Mouse (Mus musculus) olfactory bulb, adult 2 months (tissue): ENCODE data around the gene Mrps34. TPM values are rescaled to one million over a fixed set of nuclear protein-coding genes. Genes with fewer than 3 reads are reported as not detected.

Experiments
- H3K27ac ChIP-seq: fragments of 200-500 bp; 2 replicates; pipeline ENCODE4 v1.5.1; 2012; ENCODE audit warnings: low read depth, low read length; ENCODE audit not compliant: insufficient read depth
- H3K4me1 ChIP-seq: fragments of 200-500 bp; 2 replicates; pipeline ENCODE4 v1.6.1; 2012; ENCODE audit warnings: low read length; ENCODE audit not compliant: control insufficient read depth, insufficient read depth
- H3K4me3 ChIP-seq: fragments of 200-500 bp; 2 replicates; pipeline ENCODE4 v1.5.1; 2012; ENCODE audit warnings: mild to moderate bottlenecking, low read depth, low read length, moderate library complexity; ENCODE audit not compliant: insufficient read depth
- CTCF ChIP-seq: fragments of 200-500 bp; IDR thresholded peaks from 2 replicates; pipeline ENCODE4 v1.5.1; 2012; ENCODE audit warnings: low read depth, mild to moderate bottlenecking, low read length, moderate library complexity; ENCODE audit not compliant: insufficient read depth
- POLR2A ChIP-seq: fragments of 200-500 bp; IDR thresholded peaks from 2 replicates; pipeline ENCODE4 v1.6.1; 2012; ENCODE audit warnings: mild to moderate bottlenecking, low read depth, low read length, moderate library complexity; ENCODE audit not compliant: insufficient read depth
- WGBS: fragments of 180-500 bp; shearing (Covaris S2); methylation state at CpG from one replicate; pipeline ENCODE4 v1.1.7; 2018; 5-methylcytosine and 5-hydroxymethylcytosine counted together
- polyA plus RNA-seq: library from polyadenylated mRNA; stranded (reverse); fragments of >200 nt; gene quantifications from 2 replicates; pipeline ENCODE4 v1.2.4, GENCODE M21; 2012; ENCODE audit warnings: low replicate concordance; ENCODE audit not compliant: missing spikeins, insufficient read depth, insufficient read length

Mrps34 gene
- polyA plus RNA-seq, 1 experiment: not detected

- H3K4me1 ChIP-seq: peaks cover 42% of the 10 kb centered on the region
- H3K4me3 ChIP-seq: peak overlapping the region; percentile 66
- WGBS: 7% methylated on average over 23 of the region's 23 CpGs
- H3K27ac ChIP-seq: 0 out of 2 replicates have a peak overlapping the region, but pooled peaks have one; percentile 13
- TF ChIP-seq CTCF: no peak
- no peak for TF ChIP-seq POLR2A
These were observed 790 bp downstream of the Mrps34 start for GRCm38 (mm10) chr17:24895571-24896240.

- H3K4me3 ChIP-seq: peak within 1 kb of the TSS; percentile 66
- 0 out of 2 replicates have a peak, but pooled peaks have one; percentile 47 for TF ChIP-seq POLR2A
- TF ChIP-seq CTCF: no peak
- peak within 1 kb of the TSS; percentile 59 for H3K27ac ChIP-seq
- peaks cover 42% of the 10 kb centered on the region for H3K4me1 ChIP-seq
- WGBS: under 1% methylated on average over 49 of the region's 50 CpGs
These were observed 1.5 kb downstream of the Mrps34 start, which contains the start of gene Nme3 for GRCm38 (mm10) chr17:24896241-24896992. Nme3 (plus strand) TSS chr17:24896500.

- TF ChIP-seq CTCF (no peak), POLR2A (no peak)
- Histone ChIP-seq H3K4me3 (peak overlapping the region; percentile 66), H3K4me1 (peaks cover 42% of the 10 kb centered on the region), H3K27ac (peak overlapping the region; percentile 59)
- WGBS: 9% methylated on average over 11 of the region's 11 CpGs
These were observed 2.0 kb downstream of the Mrps34 start for GRCm38 (mm10) chr17:24896993-24897269.

GRCm38 (mm10) chr17:24897600-24897999 lies 2.7 kb downstream of the Mrps34 start:
- no peak for TF ChIP-seq CTCF
- no peak for TF ChIP-seq POLR2A
- H3K4me1 ChIP-seq: peaks cover 39% of the 10 kb centered on the region
- WGBS: 53% methylated on average over 4 of the region's 4 CpGs
- no peak overlapping the region for H3K27ac ChIP-seq
- no peak overlapping the region for H3K4me3 ChIP-seq

- Histone ChIP-seq H3K4me1 (peaks cover 33% of the 10 kb centered on the region), H3K4me3 (no peak overlapping the region), H3K27ac (no peak overlapping the region)
- no peak for TF ChIP-seq POLR2A
- WGBS: 76% methylated on average over 4 of the region's 4 CpGs
These were observed 3.3 kb downstream of the Mrps34 start for GRCm38 (mm10) chr17:24898041-24898854.

- H3K4me3 ChIP-seq: no peak overlapping the region
- peaks cover 27% of the 10 kb centered on the region for H3K4me1 ChIP-seq
- H3K27ac ChIP-seq: no peak overlapping the region
- no peak for TF ChIP-seq POLR2A
- no peak for TF ChIP-seq CTCF
- WGBS: 47% methylated on average over 5 of the region's 5 CpGs
These were observed 4.2 kb downstream of the Mrps34 start for GRCm38 (mm10) chr17:24899153-24899552.

- 97% methylated on average over 6 of the region's 6 CpGs for WGBS
- Histone ChIP-seq H3K27ac (no peak overlapping the region), H3K4me1 (peaks cover 27% of the 10 kb centered on the region), H3K4me3 (no peak overlapping the region)
- no peak for TF ChIP-seq POLR2A
These were observed 5.1 kb downstream of the Mrps34 start for GRCm38 (mm10) chr17:24900014-24900413.

GRCm38 (mm10) chr17:24902124-24902523 lies 7.2 kb downstream of the Mrps34 start:
- peaks cover 15% of the 10 kb centered on the region for H3K4me1 ChIP-seq
- TF ChIP-seq CTCF (no peak), POLR2A (no peak)
- no peak overlapping the region for H3K27ac ChIP-seq
- 94% methylated on average over 5 of the region's 5 CpGs for WGBS
- H3K4me3 ChIP-seq: no peak overlapping the region
